Mouse (Mus musculus): ENCODE data around the gene Aldh16a1. TPM values are rescaled to one million over a fixed set of nuclear protein-coding genes. Genes with fewer than 3 reads are reported as not detected.
A peak's percentile ranks its signal among the peaks of the same experiment; 100 is the strongest.

Gene Aldh16a1
- polyA plus RNA-seq, 1 experiment from 2014 or later: 41.9 TPM

DNA sequence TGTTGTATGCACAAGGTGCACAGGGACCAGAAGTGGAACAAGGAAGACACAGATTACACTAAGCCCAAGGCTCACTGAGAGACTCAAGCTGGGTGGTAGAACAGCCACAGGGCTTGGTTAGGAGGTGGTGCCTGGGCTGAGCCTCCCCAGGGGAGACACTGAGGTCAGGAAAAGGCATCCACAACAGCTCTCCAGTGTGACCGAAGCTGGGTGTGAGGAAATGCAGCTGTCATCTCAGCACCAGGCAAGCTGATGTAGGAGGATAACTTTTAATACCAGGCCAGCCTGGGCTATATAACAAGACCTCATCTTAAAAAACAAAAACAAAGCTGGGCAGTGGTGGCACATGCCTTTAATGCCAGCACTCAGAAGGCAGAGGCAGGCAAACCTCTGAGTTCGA, 36.8 kb upstream of the Aldh16a1 start:
- Histone ChIP-seq H3K27ac (no peak overlapping the region), H3K4me3 (replicated peaks) (no peak overlapping the region), H3K9ac (no peak overlapping the region), H3K27me3 (peaks cover 62% of the 10 kb centered on the region), H3K4me1 (peaks cover 12% of the 10 kb centered on the region; the same call in 1 of the 2 replicates), H3K36me3 (replicated peaks) (no peaks in the 10 kb centered on the region), H3K9me3 (no peaks in the 10 kb centered on the region), H3K4me2 (no peak overlapping the region)
- no peak for ATAC-seq (ENCODE audit: low FRiP score)
- WGBS: 90% methylated on average over 2 of the region's 2 CpGs

DNA sequence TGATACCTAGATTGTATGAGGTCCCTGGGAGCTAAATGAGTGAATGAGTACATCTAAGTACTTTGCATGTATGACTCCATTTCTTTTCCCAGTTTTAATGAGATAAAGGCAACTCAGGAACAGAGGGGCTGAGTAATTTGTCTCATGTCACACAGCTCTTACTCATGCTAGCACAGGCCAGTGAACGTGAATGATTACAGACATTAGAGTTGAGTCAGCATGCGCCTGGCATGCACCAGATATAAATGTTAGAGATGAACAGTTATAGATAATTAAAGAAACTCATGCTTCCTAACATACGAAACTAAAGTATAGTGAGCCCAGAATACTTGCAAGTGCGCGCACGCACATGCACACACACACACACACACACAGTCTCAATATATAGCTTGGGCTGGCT, 35.8 kb upstream of the Aldh16a1 start:
- Histone ChIP-seq H3K9me3 (no peaks in the 10 kb centered on the region), H3K27me3 (peaks cover 65% of the 10 kb centered on the region), H3K4me1 (0 out of 2 replicates have a peak, but pooled peaks cover 9% of the 10 kb centered on the region), H3K36me3 (replicated peaks) (no peaks in the 10 kb centered on the region), H3K9ac (no peak overlapping the region), H3K4me2 (no peak overlapping the region), H3K4me3 (replicated peaks) (no peak overlapping the region), H3K27ac (no peak overlapping the region)
- no peak for ATAC-seq (ENCODE audit: low FRiP score)
- 95% methylated on average over 6 of the region's 6 CpGs for WGBS

DNA sequence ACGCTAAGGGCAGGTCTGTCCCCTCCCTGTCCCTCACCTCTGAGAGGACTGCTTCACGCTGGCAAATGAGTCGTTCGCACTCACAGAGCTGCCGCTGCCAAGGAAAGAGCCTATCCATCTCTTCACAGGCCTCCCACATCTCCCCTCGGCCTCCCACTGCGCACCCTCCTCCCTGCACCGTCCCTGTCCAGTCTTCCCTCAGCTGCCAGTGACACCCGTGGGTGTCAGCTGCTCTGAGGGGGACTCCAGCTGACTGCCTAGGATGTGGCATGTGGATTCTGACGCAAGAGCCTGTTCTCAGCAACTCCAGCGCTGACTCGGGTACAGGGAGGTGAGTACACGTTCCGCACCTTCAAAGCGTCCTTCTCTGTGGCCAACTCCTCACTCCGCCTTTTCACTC, 35.2 kb upstream of the Aldh16a1 start:
- Histone ChIP-seq H3K4me3 (replicated peaks) (no peak overlapping the region), H3K9me3 (no peaks in the 10 kb centered on the region), H3K36me3 (replicated peaks) (no peaks in the 10 kb centered on the region), H3K27me3 (peaks cover 71% of the 10 kb centered on the region), H3K4me1 (peaks cover 6% of the 10 kb centered on the region; the same call in 1 of the 2 replicates), H3K9ac (no peak overlapping the region), H3K27ac (no peak overlapping the region), H3K4me2 (no peak overlapping the region)
- WGBS: 59% methylated on average over 16 of the region's 16 CpGs
- ATAC-seq (ENCODE audit: low FRiP score): no peak

DNA sequence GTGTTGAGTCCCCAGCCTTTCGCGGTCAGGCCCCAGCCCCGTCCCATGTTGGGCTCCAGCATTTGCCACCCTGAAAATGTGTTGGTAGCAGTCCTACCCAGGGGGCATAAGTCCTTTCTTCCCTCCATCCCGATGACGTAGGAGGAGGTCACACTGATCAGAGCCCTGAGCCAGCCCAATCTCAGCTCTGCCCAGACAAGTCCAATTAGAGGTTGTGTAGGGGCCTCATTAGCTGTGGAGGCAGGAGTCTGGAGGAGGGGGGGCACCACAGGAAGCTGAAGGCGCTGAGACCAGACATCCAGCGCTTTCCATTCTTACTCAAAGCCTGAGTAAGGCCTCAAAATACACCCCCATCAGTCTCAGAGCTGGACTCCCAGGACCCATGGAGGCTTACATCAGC, 31.5 kb upstream of the Aldh16a1 start:
- H3K9ac ChIP-seq: no peak overlapping the region
- H3K4me1 ChIP-seq: peaks cover 16% of the 10 kb centered on the region
- no peak overlapping the region for H3K4me2 ChIP-seq
- no peaks in the 10 kb centered on the region for H3K9me3 ChIP-seq
- no peak overlapping the region for H3K4me3 ChIP-seq (replicated peaks)
- WGBS: 51% methylated on average over 7 of the region's 7 CpGs
- no peak overlapping the region for H3K27ac ChIP-seq
- H3K36me3 ChIP-seq (replicated peaks): no peaks in the 10 kb centered on the region
- peaks cover 95% of the 10 kb centered on the region for H3K27me3 ChIP-seq
- no peak for ATAC-seq (ENCODE audit: low FRiP score)

DNA sequence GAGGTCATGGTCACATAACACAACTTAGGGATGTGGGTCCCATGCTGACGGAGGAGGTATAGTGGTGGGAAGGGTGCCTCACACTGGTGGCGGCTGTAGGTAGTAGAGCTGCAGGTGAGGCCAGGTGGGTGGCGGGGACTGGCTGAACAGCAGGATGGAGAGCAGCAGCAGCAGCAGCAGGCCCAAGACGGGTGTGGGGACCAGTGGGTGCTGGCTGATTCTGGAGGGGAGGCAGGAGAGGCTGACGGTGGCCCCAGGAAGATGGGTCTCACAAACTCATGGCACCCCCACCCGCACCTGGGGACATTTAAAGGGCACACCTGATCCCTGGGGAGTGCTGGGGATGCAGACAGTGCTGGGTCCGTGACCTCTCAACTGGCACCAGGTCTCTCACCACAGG, 29.3 kb upstream of the Aldh16a1 start:
- no peak overlapping the region for H3K9ac ChIP-seq
- no peaks in the 10 kb centered on the region for H3K9me3 ChIP-seq
- 62% methylated on average over 7 of the region's 7 CpGs for WGBS
- H3K27ac ChIP-seq: no peak overlapping the region
- H3K27me3 ChIP-seq: peaks cover 97% of the 10 kb centered on the region
- peaks cover 16% of the 10 kb centered on the region for H3K4me1 ChIP-seq
- H3K4me2 ChIP-seq: no peak overlapping the region
- H3K4me3 ChIP-seq (replicated peaks): no peak overlapping the region
- no peak for ATAC-seq (ENCODE audit: low FRiP score)
- no peaks in the 10 kb centered on the region for H3K36me3 ChIP-seq (replicated peaks)

DNA sequence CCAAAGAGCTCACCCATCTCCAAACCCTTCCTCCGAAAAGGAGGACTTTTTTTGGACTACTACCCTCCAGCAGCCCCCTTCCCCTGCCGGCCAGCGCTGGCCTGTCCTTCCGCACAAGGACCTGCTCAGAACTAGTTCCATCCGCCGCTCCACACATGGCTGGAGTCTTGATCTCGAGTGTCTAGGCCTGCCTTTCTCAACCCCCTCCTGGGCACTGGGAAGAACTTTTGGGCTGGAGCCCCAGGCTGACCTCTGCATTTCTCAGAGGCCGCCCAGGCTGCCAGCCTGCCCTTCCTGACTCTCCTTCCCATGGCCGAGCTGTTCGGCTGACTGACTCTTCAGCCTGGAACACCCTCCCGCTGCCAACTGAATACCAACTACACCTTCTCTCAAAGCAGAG, 28.2 kb upstream of the Aldh16a1 start:
- 0 out of 2 replicates have a peak, but pooled peaks have one; percentile 6 for ATAC-seq (ENCODE audit: low FRiP score)
- Histone ChIP-seq H3K36me3 (replicated peaks) (no peaks in the 10 kb centered on the region), H3K9ac (no peak overlapping the region), H3K4me3 (replicated peaks) (peak overlapping the region; percentile 28), H3K27me3 (peaks cover 97% of the 10 kb centered on the region), H3K4me2 (peak overlapping the region; percentile 41), H3K27ac (no peak overlapping the region), H3K9me3 (no peaks in the 10 kb centered on the region), H3K4me1 (peaks cover 16% of the 10 kb centered on the region)
- WGBS: 16% methylated on average over 11 of the region's 11 CpGs

DNA sequence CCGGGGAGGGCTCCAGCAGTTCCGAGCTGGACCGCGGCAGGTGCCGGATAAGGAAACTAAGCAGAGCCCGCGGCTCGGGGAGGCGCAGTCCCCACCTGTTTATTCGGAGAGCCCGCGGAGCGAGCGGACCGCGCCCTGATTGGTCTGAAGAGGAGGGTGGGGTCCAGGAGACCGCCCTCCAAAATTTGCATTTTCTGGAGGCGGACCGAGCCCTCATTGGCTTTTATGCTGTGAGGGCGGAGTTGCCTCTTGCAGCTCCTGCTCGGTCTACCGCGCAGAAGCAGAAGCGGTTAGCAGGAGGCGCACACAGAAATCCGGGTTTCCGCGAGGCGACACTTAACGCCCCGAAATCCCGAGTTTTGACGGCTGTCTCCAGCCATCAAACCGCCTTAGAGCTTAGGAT, 27.8 kb upstream of the Aldh16a1 start:
- under 1% methylated on average over 34 of the region's 34 CpGs for WGBS
- H3K27ac ChIP-seq: no peak overlapping the region
- peak; percentile 85 for ATAC-seq (ENCODE audit: low FRiP score)
- H3K4me3 ChIP-seq (replicated peaks): peak overlapping the region; percentile 28
- H3K4me1 ChIP-seq: peaks cover 16% of the 10 kb centered on the region
- no peak overlapping the region for H3K9ac ChIP-seq
- peak overlapping the region; percentile 41 for H3K4me2 ChIP-seq
- no peaks in the 10 kb centered on the region for H3K9me3 ChIP-seq
- H3K27me3 ChIP-seq: peaks cover 97% of the 10 kb centered on the region
- H3K36me3 ChIP-seq (replicated peaks): no peaks in the 10 kb centered on the region

DNA sequence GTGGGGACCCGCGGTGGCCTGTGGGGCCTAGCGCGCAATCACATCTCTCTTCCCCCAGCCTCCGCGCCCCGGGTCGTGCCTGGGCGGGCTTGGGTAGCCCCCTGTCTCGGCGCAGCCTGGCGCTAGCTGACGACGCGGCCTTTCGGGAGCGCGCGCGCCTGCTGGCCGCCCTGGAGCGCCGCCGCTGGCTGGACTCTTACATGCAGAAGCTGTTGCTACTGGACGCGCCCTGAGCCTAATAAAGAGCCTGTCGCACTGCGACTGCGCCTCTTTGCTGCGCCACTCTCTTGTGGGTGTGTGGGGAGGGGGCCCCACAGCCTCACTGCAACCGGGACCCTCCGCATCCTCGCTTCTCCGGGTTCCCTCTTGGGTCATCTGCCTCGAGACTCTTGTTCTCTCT, 27.2 kb upstream of the Aldh16a1 start:
- peak overlapping the region; percentile 41 for H3K4me2 ChIP-seq
- no peak for ATAC-seq (ENCODE audit: low FRiP score)
- 4% methylated on average over 35 of the region's 35 CpGs for WGBS

DNA sequence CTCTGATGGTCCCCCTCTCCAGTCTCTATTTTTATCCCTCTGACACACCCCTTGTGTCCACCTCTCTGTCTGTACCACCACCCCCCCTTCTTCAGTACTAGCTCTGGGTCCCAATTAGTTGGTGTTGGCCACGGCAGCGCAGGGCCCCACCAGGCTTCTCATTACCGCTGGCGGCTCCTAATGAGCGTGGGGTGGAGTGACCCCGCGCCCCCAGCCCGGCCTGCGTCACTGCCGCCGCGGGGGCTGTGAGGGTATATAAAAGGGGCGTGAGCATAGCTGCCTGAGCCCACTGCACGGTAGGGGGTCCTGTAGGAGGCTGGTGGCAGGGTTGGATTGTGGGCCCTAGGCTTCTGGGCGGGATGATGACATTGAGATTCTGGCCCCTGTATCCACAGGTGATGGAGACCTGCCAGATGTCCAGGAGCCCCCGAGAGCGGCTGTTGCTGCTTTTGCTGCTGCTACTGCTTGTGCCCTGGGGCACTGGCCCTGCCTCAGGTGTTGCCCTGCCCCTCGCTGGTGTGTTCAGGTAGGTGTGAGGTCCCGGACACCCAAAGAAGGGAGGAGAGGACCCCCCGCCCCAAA, 26.6 kb upstream of the Aldh16a1 start, which contains the start of gene Pth2:
Pth2 (plus strand) TSS at position 100 of the 582 bp plus-strand sequence.
- Histone ChIP-seq H3K4me1 (peaks cover 23% of the 10 kb centered on the region), H3K9ac (no peak within 1 kb of the TSS), H3K27ac (no peak within 1 kb of the TSS), H3K4me3 (replicated peaks) (peak within 1 kb of the TSS; percentile 28), H3K4me2 (peak within 1 kb of the TSS; percentile 41), H3K36me3 (replicated peaks) (no peaks in the 10 kb centered on the region), H3K27me3 (peaks cover 100% of the 10 kb centered on the region), H3K9me3 (no peaks in the 10 kb centered on the region)
- 15% methylated on average over 20 of the region's 20 CpGs for WGBS
- no peak for ATAC-seq (ENCODE audit: low FRiP score)

More for the DNA sequence above, 27.2 kb upstream of the Aldh16a1 start:
- Histone ChIP-seq H3K9ac (no peak overlapping the region), H3K4me1 (peaks cover 18% of the 10 kb centered on the region), H3K9me3 (no peaks in the 10 kb centered on the region), H3K36me3 (replicated peaks) (no peaks in the 10 kb centered on the region), H3K27ac (no peak overlapping the region), H3K27me3 (peaks cover 98% of the 10 kb centered on the region), H3K4me3 (replicated peaks) (peak overlapping the region; percentile 28)

DNA sequence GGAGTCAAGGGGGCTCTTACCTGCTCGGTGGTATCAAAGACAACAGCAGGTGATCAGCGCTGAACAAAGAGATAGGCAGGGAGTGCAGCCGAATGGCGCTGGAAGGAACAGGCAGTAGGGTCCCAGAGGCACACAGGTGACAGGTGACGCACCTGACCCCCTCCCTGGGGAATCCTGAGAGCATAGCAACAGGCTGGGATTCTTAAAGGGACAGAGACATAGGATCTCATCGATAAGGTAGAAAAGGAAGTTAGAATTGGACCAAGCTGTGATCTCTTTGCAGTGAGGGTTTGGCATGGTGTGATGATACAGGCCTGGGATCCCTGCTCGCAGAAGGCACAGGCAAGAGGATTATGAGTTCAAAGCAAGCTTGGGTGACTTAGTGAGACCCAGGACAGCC, 25.1 kb upstream of the Aldh16a1 start, which contains the start of gene Gfy:
Gfy (minus strand) TSS at position 101 of the 400 bp plus-strand sequence.
- peaks cover 31% of the 10 kb centered on the region for H3K4me1 ChIP-seq
- H3K9me3 ChIP-seq: no peaks in the 10 kb centered on the region
- no peak within 1 kb of the TSS for H3K9ac ChIP-seq
- H3K36me3 ChIP-seq (replicated peaks): no peaks in the 10 kb centered on the region
- WGBS: 22% methylated on average over 7 of the region's 7 CpGs
- no peak within 1 kb of the TSS for H3K4me2 ChIP-seq
- H3K27ac ChIP-seq: no peak within 1 kb of the TSS
- H3K4me3 ChIP-seq (replicated peaks): no peak within 1 kb of the TSS
- H3K27me3 ChIP-seq: peaks cover 100% of the 10 kb centered on the region
- ATAC-seq (ENCODE audit: low FRiP score): no peak

DNA sequence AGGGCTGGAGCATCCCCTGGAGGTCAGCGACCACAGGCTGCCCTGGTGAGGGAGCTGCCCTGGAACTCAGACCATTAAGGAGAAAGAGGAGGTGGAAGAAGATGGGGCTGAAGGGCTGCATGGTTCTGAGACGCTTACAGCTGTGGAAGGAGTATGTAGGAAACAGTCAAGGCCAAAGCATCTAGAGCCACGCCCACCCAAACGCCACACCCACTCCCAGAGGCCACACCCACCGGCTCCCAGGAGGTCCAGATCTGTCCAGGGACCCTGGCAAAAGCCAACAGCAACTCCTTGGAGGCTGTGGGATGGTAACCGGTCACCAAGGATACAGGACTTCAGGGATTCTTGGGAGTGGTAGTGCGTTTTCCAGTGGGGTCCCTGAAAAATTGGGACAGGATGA, 24.2 kb upstream of the Aldh16a1 start:
- no peak overlapping the region for H3K27ac ChIP-seq
- no peaks in the 10 kb centered on the region for H3K36me3 ChIP-seq (replicated peaks)
- ATAC-seq (ENCODE audit: low FRiP score): no peak
- WGBS: 21% methylated on average over 7 of the region's 7 CpGs
- peaks cover 31% of the 10 kb centered on the region for H3K4me1 ChIP-seq
- no peak overlapping the region for H3K9ac ChIP-seq
- peaks cover 98% of the 10 kb centered on the region for H3K27me3 ChIP-seq
- H3K9me3 ChIP-seq: no peaks in the 10 kb centered on the region
- no peak overlapping the region for H3K4me3 ChIP-seq (replicated peaks)
- no peak overlapping the region for H3K4me2 ChIP-seq

DNA sequence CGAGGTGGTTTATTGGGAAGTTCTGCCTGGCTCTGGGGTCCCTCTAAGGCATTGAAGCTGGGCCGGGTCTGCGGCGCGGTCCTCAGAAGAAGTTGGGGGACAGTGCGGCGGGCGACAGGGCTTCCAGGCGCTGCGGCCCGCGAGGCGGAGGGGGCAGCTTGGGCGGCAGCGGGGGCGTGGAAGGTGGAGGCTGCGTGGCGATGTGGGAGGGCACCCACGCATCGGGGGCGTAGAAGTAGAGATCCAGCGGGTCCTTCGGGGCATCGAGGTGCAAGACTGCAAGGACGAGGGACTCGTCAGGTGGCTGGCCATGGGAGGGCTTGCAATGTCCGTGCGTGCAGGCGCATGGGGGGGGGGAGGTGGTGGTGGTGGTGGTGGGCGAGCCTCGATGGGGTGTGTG, 22.0 kb upstream of the Aldh16a1 start:
- Histone ChIP-seq H3K27ac (no peak overlapping the region), H3K4me3 (replicated peaks) (peak overlapping the region; percentile 23), H3K4me1 (peaks cover 18% of the 10 kb centered on the region), H3K36me3 (replicated peaks) (no peaks in the 10 kb centered on the region), H3K9me3 (no peaks in the 10 kb centered on the region), H3K9ac (peak overlapping the region; percentile 22; the same call in 1 of the 2 replicates), H3K27me3 (peaks cover 96% of the 10 kb centered on the region), H3K4me2 (peak overlapping the region; percentile 39)
- WGBS: 1% methylated on average over 31 of the region's 31 CpGs
- ATAC-seq (ENCODE audit: low FRiP score): no peak

DNA sequence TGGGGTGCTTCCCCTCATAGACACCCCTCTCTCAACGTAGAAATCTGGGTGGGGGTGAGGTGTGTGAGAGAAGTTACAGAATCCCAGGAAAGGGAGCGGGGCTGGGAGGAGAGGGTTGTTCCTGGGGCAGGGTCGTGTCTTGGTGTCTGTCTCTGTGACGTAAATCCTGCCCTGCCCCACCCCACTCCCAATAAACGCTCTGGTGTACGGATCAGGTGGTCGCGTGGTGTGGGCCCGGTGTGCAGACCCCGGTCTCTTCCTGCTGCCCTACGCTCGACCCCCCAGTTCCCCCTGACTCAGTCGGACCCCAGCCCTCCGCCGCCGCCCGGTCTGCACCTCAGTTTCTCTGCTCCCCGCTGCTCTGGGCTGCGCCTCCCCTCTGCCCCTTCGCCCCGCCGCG, 21.5 kb upstream of the Aldh16a1 start:
- Histone ChIP-seq H3K27ac (no peak overlapping the region), H3K9me3 (no peaks in the 10 kb centered on the region), H3K9ac (peak overlapping the region; percentile 22; the same call in 1 of the 2 replicates), H3K4me2 (peak overlapping the region; percentile 39), H3K36me3 (replicated peaks) (no peaks in the 10 kb centered on the region), H3K4me1 (peaks cover 15% of the 10 kb centered on the region), H3K27me3 (peaks cover 96% of the 10 kb centered on the region), H3K4me3 (replicated peaks) (peak overlapping the region; percentile 23)
- WGBS: under 1% methylated on average over 23 of the region's 23 CpGs
- no peak for ATAC-seq (ENCODE audit: low FRiP score)

Data from forebrain, embryonic 12.5 days (tissue).